Mouse (Mus musculus) spleen, adult 10 weeks (tissue): ENCODE measurements around the gene Gm21891. TPM values are rescaled to one million over a fixed set of nuclear protein-coding genes. Genes with fewer than 3 reads are reported as not detected.

ENCODE experiments used
- polyA plus RNA-seq: library from polyadenylated mRNA; stranded (reverse); fragments of 350-450 nt; fragmentation: Illumina TruSeq; extraction: RNeasy Lipid Tissue Mini Kit (QIAGEN cat#74804); gene quantifications from one replicate; pipeline ENCODE4 v1.2.3, GENCODE M21; 2015; ENCODE audit warnings: low replicate concordance; ENCODE audit not compliant: insufficient read depth

Gm21891 gene
- polyA plus RNA-seq, result not detected

DNA sequence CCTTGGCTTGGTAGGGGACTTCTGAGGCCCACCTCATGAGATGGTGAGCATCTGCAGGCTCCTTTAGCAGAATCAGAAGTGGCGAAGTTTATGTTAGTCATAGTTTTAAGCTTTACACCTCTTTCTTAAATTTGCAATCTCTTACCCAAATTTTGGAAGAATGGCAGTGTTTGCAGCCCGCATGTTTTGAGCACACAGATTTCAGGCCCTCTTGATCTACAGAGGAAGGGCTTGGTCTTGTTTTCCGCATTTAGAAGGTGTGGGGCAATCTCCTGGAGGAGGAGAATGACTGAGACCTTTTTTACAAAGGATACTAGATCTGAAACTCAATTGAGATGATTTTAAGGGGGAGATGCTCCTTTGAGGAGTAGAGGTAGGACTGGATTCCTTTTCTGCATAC lies at the start of gene Gm21891:
Gm21891 (minus strand) TSS at position 101 of the 400 bp plus-strand sequence.

DNA sequence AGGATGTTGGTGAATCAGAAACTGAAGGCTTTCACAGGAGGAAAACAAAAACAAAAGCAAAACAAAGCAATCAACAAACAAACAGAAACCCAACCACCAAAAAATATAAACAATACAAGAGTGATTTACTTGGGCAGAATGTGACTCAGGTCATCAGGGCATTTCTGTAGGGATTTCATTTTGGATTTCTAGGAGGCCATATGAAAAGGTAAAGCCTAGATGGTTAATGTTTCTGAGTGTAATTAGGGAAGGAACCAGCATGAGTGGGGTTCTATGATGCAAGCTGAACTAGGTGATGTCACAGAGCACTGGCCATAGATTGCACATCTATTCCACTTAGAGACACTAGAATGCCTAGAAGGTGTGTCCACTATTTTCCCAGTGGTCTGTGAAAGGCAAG lies 28.4 kb upstream of the Gm21891 start, which contains the start of gene Gm21425:
Gm21425 (plus strand) TSS at position 301 of the 400 bp plus-strand sequence.

Other genes with a start within 250 kb of the Gm21891 start
- gene Gm20807, start 90.6 kb downstream of the Gm21891 start, polyA plus RNA-seq, result not detected
- gene Gm21425, start 28.5 kb upstream of the Gm21891 start, polyA plus RNA-seq, result not detected
- gene Gm21828, start 90.4 kb upstream of the Gm21891 start, polyA plus RNA-seq, result not detected
- gene Gm21440, start 118.9 kb upstream of the Gm21891 start, polyA plus RNA-seq, result not detected
- gene Gm21454, start 119.0 kb upstream of the Gm21891 start, polyA plus RNA-seq, result not detected
- gene Gm21725, start 215.6 kb upstream of the Gm21891 start, polyA plus RNA-seq, result not detected